Mouse (Mus musculus) neural tube, embryonic 10.5 days (tissue): ENCODE measurements around the gene Nol11.
"Not testable (repeated sequence)": the region's sequence is repeated elsewhere in the genome, so short reads cannot be mapped to it uniquely, and the experiment has no call there.

Experiments
- DNase-seq: peaks from one replicate; pipeline ENCODE4 v3.0.0-alpha.2; 2017; ENCODE audit warnings: low spot score; ENCODE audit errors: extremely low spot score

The Nol11 gene

GRCm38 (mm10) chr11:107156977-107157642 lies 32.1 kb downstream of the Nol11 start:
- DNase-seq, result no peak

- no peak for DNase-seq
Measured at GRCm38 (mm10) chr11:107155292-107155691, 33.9 kb downstream of the Nol11 start.

- DNase-seq, result no peak
Measured at GRCm38 (mm10) chr11:107154431-107154830, 34.8 kb downstream of the Nol11 start.

- DNase-seq, result no peak
Measured at GRCm38 (mm10) chr11:107153645-107154044, 35.5 kb downstream of the Nol11 start.

GRCm38 (mm10) chr11:107151809-107152208 lies 37.4 kb downstream of the Nol11 start:
- no peak for DNase-seq

GRCm38 (mm10) chr11:107143956-107144355 lies 45.2 kb downstream of the Nol11 start:
- not testable (repeated sequence) for DNase-seq

- DNase-seq, result no peak
Measured at GRCm38 (mm10) chr11:107142382-107142781, 46.8 kb downstream of the Nol11 start.

- DNase-seq, result no peak
Measured at GRCm38 (mm10) chr11:107140756-107141155, 48.4 kb downstream of the Nol11 start.

- no peak for DNase-seq
Measured at GRCm38 (mm10) chr11:107138633-107139032, 50.5 kb downstream of the Nol11 start.

GRCm38 (mm10) chr11:107137593-107137992 lies 51.6 kb downstream of the Nol11 start:
- no peak for DNase-seq

- not testable (repeated sequence) for DNase-seq
Measured at GRCm38 (mm10) chr11:107136458-107136857, 52.7 kb downstream of the Nol11 start.

GRCm38 (mm10) chr11:107135741-107136140 lies 53.4 kb downstream of the Nol11 start:
- no peak for DNase-seq

- DNase-seq, result no peak
Measured at GRCm38 (mm10) chr11:107132426-107132825, 56.8 kb downstream of the Nol11 start.

GRCm38 (mm10) chr11:107131749-107132421 lies 57.3 kb downstream of the Nol11 start, which contains the start of gene Bptf:
Gene Bptf (minus strand): TSS chr11:107132127.
- peak; percentile 90 for DNase-seq

GRCm38 (mm10) chr11:107130879-107131748 lies 58.1 kb downstream of the Nol11 start:
- peak; percentile 77 for DNase-seq

- peak; percentile 34 for DNase-seq
Measured at GRCm38 (mm10) chr11:107130221-107130788, 58.9 kb downstream of the Nol11 start.

- no peak for DNase-seq
Measured at GRCm38 (mm10) chr11:107129641-107130040, 59.5 kb downstream of the Nol11 start.

- DNase-seq, result not testable (repeated sequence)
Measured at GRCm38 (mm10) chr11:107126716-107127115, 62.5 kb downstream of the Nol11 start.

- DNase-seq, result no peak
Measured at GRCm38 (mm10) chr11:107125011-107125410, 64.2 kb downstream of the Nol11 start.

- no peak for DNase-seq
Measured at GRCm38 (mm10) chr11:107124327-107124731, 64.9 kb downstream of the Nol11 start.

GRCm38 (mm10) chr11:107117789-107118188 lies 71.4 kb downstream of the Nol11 start:
- DNase-seq, result no peak
